ENCODE assay signal across 8 mouse cellular contexts in the genomic region with DNA sequence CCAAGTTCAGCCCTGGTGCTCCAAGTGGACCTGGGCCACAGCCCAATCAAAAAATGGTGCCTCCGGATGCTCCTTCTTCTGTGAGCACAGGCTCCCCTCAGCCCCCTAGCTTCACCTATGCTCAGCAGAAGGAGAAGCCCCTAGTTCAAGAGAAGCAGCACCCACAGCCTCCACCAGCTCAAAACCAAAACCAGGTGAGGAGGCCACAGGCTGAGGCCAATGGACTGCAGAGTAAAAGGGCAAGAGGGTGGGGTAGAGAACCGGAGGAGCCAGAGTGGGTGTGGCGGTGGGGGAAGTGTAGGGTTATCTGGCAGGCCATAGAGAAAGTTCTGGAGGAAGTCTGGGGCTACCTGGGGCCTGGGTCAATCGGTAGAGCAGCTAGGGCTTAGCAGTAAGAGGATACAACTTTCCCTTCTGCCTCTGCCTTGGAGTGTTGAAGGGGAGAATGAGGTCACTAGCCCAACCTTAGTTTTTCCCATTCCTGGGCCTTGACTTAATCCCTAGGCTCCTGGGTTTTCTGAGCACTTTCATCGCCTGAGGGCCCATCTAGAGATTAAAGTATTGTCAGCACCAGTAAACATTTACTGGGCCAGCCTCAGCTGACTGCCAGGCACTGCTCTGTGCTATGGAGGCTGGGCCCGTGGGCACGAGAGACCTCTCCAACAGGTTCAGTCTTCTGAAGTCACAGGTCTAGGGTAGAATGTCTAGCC. TPM values are rescaled to one million over a fixed set of nuclear protein-coding genes. Genes with fewer than 3 reads are reported as not detected.
A peak's percentile ranks its signal among the peaks of the same experiment; 100 is the strongest.
DNase-seq lines count a peak whose midpoint lies in the region; ATAC-seq and TF ChIP-seq lines count a peak whose summit lies in the region.

No protein-coding gene starts in this region.

- H3K79me3 ChIP-seq in C2C12 (ENCODE audit: low read depth): peaks cover 57% of the 10 kb centered on the region

- H3K9ac ChIP-seq in hindbrain, embryonic 12.5 days: no peak overlapping the region
- peak overlapping the region; percentile 92 for H3K9ac ChIP-seq in liver, postnatal 0 days (replicated peaks)

- TF ChIP-seq CTCF in C2C12 (IDR thresholded peaks at IDR 0.05; ENCODE audit: control insufficient read depth, insufficient read depth, insufficient read length): no peak
- no peak for TF ChIP-seq CTCF in liver, postnatal 0 days (IDR thresholded peaks at IDR 0.05; ENCODE audit: low read depth)

- peak; percentile 68 for DNase-seq in 3T3-L1 (ENCODE audit: low read depth, low spot score)
- peak; percentile 54 for DNase-seq in liver, postnatal 0 days
- DNase-seq in frontal cortex, postnatal 25 days (ENCODE audit: low spot score in 2 of 2): no peak
- no peak for DNase-seq in thymus, postnatal 10 days (ENCODE audit: low spot score in 2 of 2)
- no peak for DNase-seq in ovary, postnatal 14 days (ENCODE audit: low spot score)
- DNase-seq in frontal cortex, postnatal 14 days (ENCODE audit: low spot score in 2 of 2): no peak

- ATAC-seq in hindbrain, embryonic 12.5 days (ENCODE audit: low FRiP score): no peak
- no peak for ATAC-seq in liver, postnatal 0 days

- H3K36me3 ChIP-seq in C2C12 (ENCODE audit: control insufficient read depth, insufficient read depth): peaks cover 63% of the 10 kb centered on the region
- peaks cover 39% of the 10 kb centered on the region for H3K36me3 ChIP-seq in hindbrain, embryonic 12.5 days
- peaks cover 30% of the 10 kb centered on the region for H3K36me3 ChIP-seq in liver, postnatal 0 days (replicated peaks; ENCODE audit: insufficient read depth, low read length)

- peak overlapping the region; percentile 96 for H3K4me3 ChIP-seq in C2C12 (ENCODE audit: insufficient read depth, poor library complexity, severe bottlenecking)
- no peak overlapping the region for H3K4me3 ChIP-seq in hindbrain, embryonic 12.5 days
- H3K4me3 ChIP-seq in liver, postnatal 0 days (ENCODE audit: low read depth, low read length): peak overlapping the region; percentile 87

- no peaks in the 10 kb centered on the region for H3K9me3 ChIP-seq in hindbrain, embryonic 12.5 days (replicated peaks)
- H3K9me3 ChIP-seq in liver, postnatal 0 days (ENCODE audit: low read length): no peaks in the 10 kb centered on the region

- H3K4me1 ChIP-seq in hindbrain, embryonic 12.5 days: peaks cover 37% of the 10 kb centered on the region
- H3K4me1 ChIP-seq in liver, postnatal 0 days (ENCODE audit: insufficient read depth): peaks cover 36% of the 10 kb centered on the region

- peaks cover 70% of the 10 kb centered on the region for H3K79me2 ChIP-seq in C2C12 (ENCODE audit: control insufficient read depth, insufficient read depth)

- peak overlapping the region; percentile 66; the same call in 1 of the 2 replicates for H3K4me2 ChIP-seq in hindbrain, embryonic 12.5 days (replicated peaks)
- peak overlapping the region; percentile 89 for H3K4me2 ChIP-seq in liver, postnatal 0 days (ENCODE audit: low read depth, low read length)

- no peaks in the 10 kb centered on the region for H3K27me3 ChIP-seq in C2C12 (ENCODE audit: control insufficient read depth, insufficient read depth, insufficient read length)
- no peaks in the 10 kb centered on the region for H3K27me3 ChIP-seq in hindbrain, embryonic 12.5 days
- no peaks in the 10 kb centered on the region for H3K27me3 ChIP-seq in liver, postnatal 0 days (ENCODE audit: insufficient read depth, low read length)

- H3K27ac ChIP-seq in hindbrain, embryonic 12.5 days: no peak overlapping the region
- peak overlapping the region; percentile 66 for H3K27ac ChIP-seq in liver, postnatal 0 days (ENCODE audit: low read depth)

- WGBS in hindbrain, embryonic 12.5 days: 86% methylated on average over 7 of the region's 7 CpGs
- 38% methylated on average over 7 of the region's 7 CpGs for WGBS in liver, postnatal 0 days (ENCODE audit: insufficient replicate concordance)

- no peak for TF ChIP-seq EP300 in liver, postnatal 0 days (IDR thresholded peaks at IDR 0.05; ENCODE audit: low read depth)

- peak overlapping the region; percentile 98 for H3ac ChIP-seq in C2C12 (ENCODE audit: control insufficient read depth, insufficient read length, low read depth)

TF ChIP-seq in C2C12, 6 proteins besides CTCF, POLR2A, EP300 and RAD21:
- TF ChIP-seq FOSL1 (IDR thresholded peaks at IDR 0.05; ENCODE audit: insufficient read depth, low read length, poor library complexity, severe bottlenecking) (no peak), CEBPB (IDR thresholded peaks at IDR 0.05; ENCODE audit: low read depth) (no peak), MAX (IDR thresholded peaks at IDR 0.05) (no peak), USF1 (IDR thresholded peaks at IDR 0.05; ENCODE audit: low read depth) (no peak)

RNA-seq across cellular contexts. Expression of a gene that starts 2.5 kb away (rescaled TPM):
- polyA plus RNA-seq in C2C12 (2012; fragmentation: generic; extraction: Trizol): 694 TPM
- 71.4 and 82.5 TPM in 2 replicates for polyA plus RNA-seq in hindbrain, embryonic 12.5 days (2016; fragmentation: Nextera tagmentation; extraction: Ambion mirVana)
- polyA plus RNA-seq in liver, postnatal 0 days (2015; fragmentation: Nextera tagmentation; extraction: Ambion mirVana): 55.3 and 57.8 TPM in 2 replicates

RNA-seq across cellular contexts. Expression of a gene that starts 21.1 kb away (rescaled TPM):
- polyA plus RNA-seq in C2C12 (2012; fragmentation: generic; extraction: Trizol): 8.4 TPM
- polyA plus RNA-seq in hindbrain, embryonic 12.5 days (2016; fragmentation: Nextera tagmentation; extraction: Ambion mirVana): 1.9 and 2.4 TPM in 2 replicates
- 16.8 and 18.7 TPM in 2 replicates for polyA plus RNA-seq in liver, postnatal 0 days (2015; fragmentation: Nextera tagmentation; extraction: Ambion mirVana)

RNA-seq across cellular contexts. Expression of a gene that starts 27.5 kb away (rescaled TPM):
- polyA plus RNA-seq in C2C12 (2012; fragmentation: generic; extraction: Trizol): 15.6 TPM
- 4.3 and 4.9 TPM in 2 replicates for polyA plus RNA-seq in hindbrain, embryonic 12.5 days (2016; fragmentation: Nextera tagmentation; extraction: Ambion mirVana)
- polyA plus RNA-seq in liver, postnatal 0 days (2015; fragmentation: Nextera tagmentation; extraction: Ambion mirVana): not detected in 2 replicates

RNA-seq across cellular contexts. Expression of a gene that starts 48.1 kb away (rescaled TPM):
- not detected for polyA plus RNA-seq in C2C12 (2012; fragmentation: generic; extraction: Trizol)
- not detected in 2 replicates for polyA plus RNA-seq in hindbrain, embryonic 12.5 days (2016; fragmentation: Nextera tagmentation; extraction: Ambion mirVana)
- not detected in 2 replicates for polyA plus RNA-seq in liver, postnatal 0 days (2015; fragmentation: Nextera tagmentation; extraction: Ambion mirVana)

RNA-seq across cellular contexts. Expression of a gene that starts 53.3 kb away (rescaled TPM):
- not detected for polyA plus RNA-seq in C2C12 (2012; fragmentation: generic; extraction: Trizol)
- not detected in 2 replicates for polyA plus RNA-seq in hindbrain, embryonic 12.5 days (2016; fragmentation: Nextera tagmentation; extraction: Ambion mirVana)
- polyA plus RNA-seq in liver, postnatal 0 days (2015; fragmentation: Nextera tagmentation; extraction: Ambion mirVana): not detected in 2 replicates

Comparison
In these comparisons a context has a peak if more than half of its experiments do, and no peak if none do; other contexts are left out.
1. DNase-seq: peak in 3T3-L1 (single experiment) and liver, postnatal 0 days (single experiment); none in frontal cortex, postnatal 25 days (0 of 2), thymus, postnatal 10 days (0 of 2), ovary, postnatal 14 days (single experiment) and frontal cortex, postnatal 14 days (0 of 2).